Mouse (Mus musculus) megakaryocyte progenitor cell, adult 5-6 weeks (primary cell): ENCODE data around the gene Mafg. TPM values are rescaled to one million over a fixed set of nuclear protein-coding genes. Genes with fewer than 3 reads are reported as not detected.

Experiments used
- ATAC-seq: replicated peaks from 2 replicates; pipeline ENCODE4 v1.8.0; 2016; ENCODE audit warnings: mild to moderate bottlenecking, moderate TSS enrichment, inconsistent platforms; ENCODE audit not compliant: poor library complexity
- total RNA-seq, 2 experiments: library from RNA; stranded (forward) in 1 of 2; stranded (reverse) in 1 of 2; fragments of 157-497, 149-512 nt in 1 of 2; fragments of 200-1000 nt in 1 of 2; gene quantifications; 2 replicates each; pipeline versions ENCODE4 v1.2.3 to v1.2.4; 2015 to 2017

The Mafg gene
- total RNA-seq, 2 experiments from 2014 or later = 15.0 to 24.2 TPM

DNA sequence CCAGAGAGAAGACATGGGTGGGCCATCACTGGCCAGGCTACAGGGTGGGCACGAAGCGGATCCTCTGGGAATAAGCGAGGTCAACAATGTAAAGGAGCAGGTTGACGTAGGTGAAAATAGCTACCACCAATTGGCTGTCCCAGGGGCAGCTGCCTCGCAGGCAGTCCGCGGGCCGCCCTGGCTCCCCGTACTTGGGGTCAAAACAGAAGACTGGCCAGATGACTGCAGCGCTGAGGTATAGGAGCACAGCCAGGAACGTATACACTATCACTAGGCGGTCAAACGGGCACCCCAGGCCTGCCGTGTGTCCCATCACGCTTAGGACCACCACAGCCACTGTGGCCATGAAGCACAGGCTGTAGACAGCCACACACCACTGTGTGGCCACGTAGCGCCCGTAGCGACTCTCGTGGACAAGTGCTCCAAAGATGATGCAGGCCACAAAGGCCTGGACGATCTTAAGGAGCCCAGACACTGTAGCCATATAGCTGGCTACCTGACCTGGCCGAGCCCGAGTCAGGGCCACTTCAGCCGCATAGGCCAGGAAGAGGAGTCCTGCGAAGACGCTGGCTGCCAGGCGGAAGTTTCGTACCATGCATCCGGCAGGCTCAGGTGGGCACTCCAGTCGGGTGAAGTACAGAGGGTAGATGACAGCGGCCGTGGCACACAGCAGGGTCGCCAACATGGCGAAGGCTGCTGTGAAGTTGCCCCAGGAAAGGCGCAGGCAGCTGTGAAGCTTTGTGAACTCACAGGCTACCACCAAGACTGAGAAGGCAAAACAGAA is 13.8 kb upstream of the Mafg start:
- ATAC-seq = no peak

- peak; percentile 96 for ATAC-seq
Measured at GRCm38 (mm10) chr11:120643601-120643987, 10.2 kb upstream of the Mafg start, which contains the start of gene Pycr1. Pycr1 (minus strand) TSS chr11:120643769.

DNA sequence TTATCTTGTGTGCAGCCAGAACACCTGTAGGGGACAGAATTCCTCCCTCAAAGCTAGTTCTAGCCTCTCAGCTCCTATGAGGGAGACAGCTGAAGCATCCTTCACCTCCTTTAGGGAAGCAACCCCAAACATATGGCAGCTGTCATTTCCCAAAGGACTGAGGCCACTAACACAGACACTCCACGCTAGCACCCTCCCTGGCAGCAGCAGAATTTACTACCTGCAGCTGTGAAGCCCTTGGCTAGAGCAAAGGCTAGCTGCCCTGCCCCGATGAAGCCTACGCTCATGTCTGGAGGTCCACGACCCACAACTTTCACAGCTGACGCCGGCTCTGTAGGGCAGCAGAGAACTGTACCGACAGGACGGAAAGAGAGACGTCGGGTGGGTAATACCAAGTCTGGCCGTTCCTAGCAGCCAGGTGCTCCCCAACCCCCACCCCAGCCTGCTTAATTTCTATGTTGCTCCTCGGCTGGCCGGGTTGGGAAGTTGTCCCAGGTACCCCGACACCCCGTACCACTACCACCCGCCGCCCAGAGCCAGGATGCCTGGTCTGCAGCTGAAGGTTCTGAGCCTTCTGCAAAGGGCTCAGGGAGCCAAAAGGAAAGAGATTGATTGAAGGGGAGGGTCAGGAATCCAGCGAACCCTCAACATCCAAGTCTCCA is 9.7 kb upstream of the Mafg start:
- peak; percentile 17 for ATAC-seq

GRCm38 (mm10) chr11:120641869-120642268 is 8.5 kb upstream of the Mafg start:
- peak; percentile 9; the same call in 1 of the 2 replicates for ATAC-seq

DNA sequence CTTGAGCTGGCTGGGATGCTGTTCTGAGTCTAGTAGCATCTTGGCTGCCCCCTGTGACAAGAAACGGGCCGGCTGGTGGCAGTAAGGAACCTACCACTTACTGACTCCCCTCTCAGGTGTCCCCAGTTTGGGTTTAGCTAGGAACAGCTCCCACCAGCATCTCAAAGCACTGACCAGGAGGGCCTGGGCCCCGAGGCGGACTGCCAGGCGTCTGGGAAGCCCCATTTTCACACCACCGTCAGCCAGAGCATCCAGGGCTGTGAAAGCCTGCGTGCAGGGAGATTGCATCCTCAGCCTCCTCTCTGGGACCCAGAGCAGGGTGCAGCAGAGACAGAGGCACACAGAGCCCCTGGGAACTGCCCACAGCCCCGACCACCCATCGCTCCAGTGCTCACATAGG is 7.9 kb upstream of the Mafg start:
- no peak for ATAC-seq

DNA sequence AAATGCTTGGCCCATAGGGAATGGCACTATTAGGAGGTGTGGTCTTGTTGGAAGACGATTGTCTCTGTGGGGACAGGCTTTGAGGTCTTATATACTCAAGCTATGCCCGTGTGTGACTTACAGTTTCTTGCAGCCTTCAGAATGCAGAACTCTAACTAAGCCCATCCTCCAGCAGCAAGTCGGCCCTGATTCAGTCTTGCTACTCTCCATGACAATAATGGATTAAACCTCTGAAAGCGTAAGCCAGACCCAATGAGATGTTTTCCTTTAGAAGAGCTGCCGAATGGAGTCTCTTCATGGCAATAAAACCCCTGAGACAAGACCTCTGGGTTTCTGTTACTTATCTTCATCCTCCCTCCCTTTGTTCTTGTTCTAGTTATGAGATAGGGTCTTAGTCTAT is 1.4 kb upstream of the Mafg start:
- ATAC-seq = no peak

DNA sequence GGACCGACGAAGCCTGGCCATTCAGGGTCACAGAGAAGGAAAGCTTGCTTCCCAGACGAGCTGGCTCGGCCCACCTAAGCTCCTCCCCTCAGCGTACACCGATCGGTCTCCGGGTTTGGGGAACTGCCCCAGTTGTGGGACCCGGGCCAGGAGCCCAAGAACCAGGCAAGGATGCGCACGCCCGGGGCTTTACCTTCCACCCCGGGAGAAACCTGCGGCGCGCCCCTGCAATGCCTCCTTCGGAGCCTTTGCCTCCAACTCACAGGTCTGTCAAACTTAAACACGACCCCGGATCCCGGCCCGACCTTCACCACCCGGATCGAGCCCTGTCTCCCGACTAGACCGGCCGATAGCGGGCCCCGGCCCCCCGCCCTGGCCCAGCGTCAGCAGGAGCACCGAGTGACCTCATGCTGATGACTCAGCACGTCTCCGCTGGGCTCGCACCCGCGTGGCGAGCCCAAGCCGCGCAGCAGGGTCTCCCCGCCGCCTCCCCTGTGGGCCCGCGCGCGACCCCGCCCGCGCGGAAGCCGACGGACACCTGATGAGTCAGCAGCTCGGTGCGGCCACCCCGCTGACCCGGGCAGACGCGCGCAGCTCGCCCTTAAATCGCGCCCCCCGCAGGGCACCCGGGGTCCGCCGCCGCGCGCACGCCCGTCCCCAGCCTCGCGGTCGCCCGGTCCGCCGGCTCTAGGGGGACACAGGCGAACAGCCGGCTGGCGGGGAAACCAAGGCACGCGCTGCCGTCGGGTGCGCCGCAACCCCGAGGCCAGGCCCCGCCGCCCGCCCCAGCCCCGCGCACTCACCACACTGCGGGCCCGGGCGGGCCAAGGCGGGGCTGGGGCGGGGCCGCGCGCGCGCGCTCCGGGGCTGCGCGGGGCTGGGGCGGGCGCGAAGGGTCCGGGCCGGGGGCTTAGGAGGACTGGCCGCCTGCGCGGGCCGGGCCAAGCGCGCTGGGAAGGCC is 561 bp downstream of the Mafg start:
- peak; percentile 27 for ATAC-seq

DNA sequence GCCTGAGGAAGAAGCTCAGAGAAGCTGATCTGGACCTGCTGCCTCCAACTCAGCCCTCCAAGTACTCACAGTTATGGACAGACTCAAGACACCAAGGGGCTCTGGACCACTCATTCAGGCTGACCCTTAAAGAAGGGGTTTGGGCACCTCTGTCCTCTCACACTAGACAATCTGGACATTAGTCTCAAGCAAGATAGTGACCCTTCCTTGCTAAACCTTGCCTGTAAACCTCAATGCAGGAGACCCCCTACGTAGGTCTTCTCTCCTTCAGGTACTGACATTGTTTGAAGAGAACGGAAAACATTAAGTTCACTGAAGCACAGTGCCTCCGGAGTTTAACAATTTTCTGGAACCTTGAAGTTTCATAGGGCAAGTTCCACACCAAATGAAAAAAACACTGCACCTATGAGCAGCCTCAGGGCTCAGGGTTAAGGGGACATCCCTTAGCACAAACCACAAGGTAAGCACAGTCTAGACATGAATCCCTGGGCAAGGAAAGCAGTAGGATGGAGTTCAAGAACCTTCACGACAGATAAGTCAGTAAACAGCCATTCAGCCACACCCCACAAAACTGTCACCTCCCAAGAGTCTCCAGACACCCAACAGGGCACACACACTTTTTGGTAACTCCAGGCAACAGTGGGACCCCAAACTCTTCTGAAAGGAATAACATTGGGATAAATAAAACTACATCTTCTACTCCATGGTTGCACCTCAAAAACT is 1.5 kb downstream of the Mafg start:
- no peak for ATAC-seq

- no peak for ATAC-seq
Measured at GRCm38 (mm10) chr11:120630881-120631725, 2.3 kb downstream of the Mafg start.

DNA sequence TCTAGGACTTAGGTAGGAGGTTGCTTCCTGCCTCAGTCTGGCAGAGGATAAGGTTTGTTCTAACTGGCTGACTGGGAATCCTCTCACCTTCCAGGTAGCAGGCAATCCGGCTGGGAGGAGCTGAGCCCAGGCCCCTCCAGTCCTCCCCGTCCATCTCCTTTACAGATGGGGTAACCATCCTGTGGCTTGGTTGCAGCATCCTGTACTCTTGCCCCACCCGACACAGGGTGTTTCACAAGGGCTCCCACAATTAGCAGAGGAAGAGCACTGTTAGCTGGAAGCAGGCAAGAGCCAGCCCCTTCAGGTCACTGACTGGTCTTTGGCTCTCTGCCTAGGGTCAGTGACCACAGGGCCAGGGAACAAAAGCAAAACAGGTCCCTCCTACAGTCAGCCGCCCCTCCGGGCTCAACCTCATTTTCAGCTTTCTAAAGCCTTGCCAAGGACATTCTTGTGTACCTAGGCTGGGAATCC is 3.0 kb downstream of the Mafg start:
- ATAC-seq = peak; percentile 42

- ATAC-seq = 0 out of 2 replicates have a peak, but pooled peaks have one; percentile 4
Measured at GRCm38 (mm10) chr11:120629911-120630310, 3.5 kb downstream of the Mafg start.

- peak; percentile 29 for ATAC-seq
Measured at GRCm38 (mm10) chr11:120629341-120629730, 4.1 kb downstream of the Mafg start.

- no peak for ATAC-seq
Measured at GRCm38 (mm10) chr11:120628601-120629340, 4.6 kb downstream of the Mafg start.

DNA sequence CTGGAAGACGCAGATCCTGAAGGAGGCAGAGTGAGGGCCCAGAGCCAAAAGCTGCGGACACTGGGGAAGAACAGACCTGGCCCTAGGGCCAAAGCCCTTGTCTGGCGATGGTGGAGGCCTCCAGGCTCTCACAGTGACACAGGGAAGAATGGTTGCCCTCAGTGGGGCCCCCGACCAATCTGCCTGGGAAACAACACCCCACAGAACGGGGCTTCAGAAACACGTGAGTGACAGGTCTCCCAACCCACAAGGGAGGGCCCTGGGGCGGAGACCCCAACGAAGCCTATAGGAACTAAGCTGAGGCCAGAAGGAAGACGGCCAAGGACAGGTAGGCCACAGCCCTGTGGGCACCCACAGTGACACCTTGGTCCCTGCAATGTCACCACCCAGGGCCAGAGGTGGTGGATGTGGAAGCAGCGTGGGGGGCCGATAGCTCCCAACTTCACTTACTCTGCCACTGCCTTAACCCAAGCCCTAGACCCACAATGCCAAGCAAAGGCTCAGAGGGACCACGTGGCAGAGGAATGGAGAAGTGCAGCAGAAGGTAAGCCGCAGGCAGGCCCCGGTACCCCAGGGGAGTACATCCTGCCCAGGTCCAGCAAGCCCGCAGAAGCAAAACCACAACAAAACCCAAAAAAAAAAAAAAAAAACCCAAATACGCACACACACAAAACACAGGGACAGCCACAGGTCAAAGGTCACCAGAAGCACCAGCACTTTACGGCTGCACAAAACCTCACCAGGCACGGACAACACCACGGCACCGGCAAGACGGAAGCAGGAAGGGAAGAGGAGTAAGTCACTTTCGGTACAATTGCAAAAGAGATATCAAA is 5.7 kb downstream of the Mafg start:
- ATAC-seq = peak; percentile 20

DNA sequence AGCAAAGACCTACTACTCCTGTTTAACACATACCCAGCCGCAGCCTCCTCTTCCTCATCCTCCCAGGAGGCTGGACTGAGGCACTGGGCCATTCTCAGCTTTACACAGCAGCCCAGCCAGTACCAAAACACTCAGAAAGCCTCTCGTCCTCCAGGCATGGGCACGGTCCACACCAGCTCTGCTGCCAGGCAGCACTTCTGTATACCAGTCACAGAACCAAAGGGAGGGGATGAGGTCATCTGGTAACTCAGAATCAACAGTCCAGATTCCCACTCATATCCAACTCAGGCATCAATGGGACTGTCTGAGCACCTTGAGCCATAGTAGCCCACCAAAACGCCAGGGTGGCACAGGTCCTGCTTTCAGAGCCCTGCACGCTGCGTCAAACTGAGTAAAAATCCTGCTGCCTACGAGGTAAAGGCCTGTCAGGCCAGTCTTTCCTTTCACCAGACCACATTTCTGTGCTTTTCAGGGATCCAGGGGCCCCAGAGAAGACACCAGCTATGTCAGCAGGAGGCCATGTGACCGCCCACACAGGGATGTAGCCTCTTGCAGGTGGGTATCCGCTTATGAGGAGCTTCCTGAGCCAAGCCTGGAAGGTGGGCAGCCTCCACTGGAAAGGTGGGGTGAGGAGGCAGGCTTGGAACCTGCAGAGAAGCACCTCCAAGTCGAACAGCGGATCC is 6.5 kb downstream of the Mafg start:
- no peak for ATAC-seq

GRCm38 (mm10) chr11:120625152-120625775 is 8.1 kb downstream of the Mafg start, which contains the start of gene Sirt7:
Sirt7 (minus strand) TSS chr11:120625240.
- no peak for ATAC-seq

DNA sequence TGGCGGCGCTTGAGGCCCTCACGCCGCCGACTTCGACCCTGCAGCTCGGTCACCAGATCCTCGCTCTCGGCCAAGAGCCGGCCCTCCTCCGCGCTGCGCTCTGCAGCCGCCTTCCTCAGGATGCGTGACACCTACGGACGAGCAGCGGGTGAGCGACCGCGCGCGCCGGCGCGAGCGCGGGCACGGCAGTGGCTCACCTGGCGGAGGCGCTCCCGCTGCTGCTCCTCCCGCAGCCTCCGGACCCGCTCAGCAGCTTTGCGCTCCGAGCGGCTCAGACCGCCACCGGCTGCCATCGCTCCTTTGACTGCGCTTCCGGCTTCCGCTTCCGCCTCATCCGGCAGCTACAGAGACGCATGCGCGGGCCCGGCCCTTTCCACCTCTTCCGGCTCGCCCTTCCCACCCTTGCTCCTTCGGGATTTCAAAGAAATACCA is 8.7 kb downstream of the Mafg start:
- peak; percentile 54 for ATAC-seq
